Mouse (Mus musculus): ENCODE results near the gene Casc3.

- TF ChIP-seq CTCF (IDR thresholded peaks at IDR 0.05; ENCODE audit: extremely low read depth, insufficient read depth, low read length) (no peak), POLR2A (IDR thresholded peaks at IDR 0.05; ENCODE audit: extremely low read depth, insufficient read depth, low read length) (0 out of 2 replicates have a peak, but pooled peaks have one; percentile 30)
These were observed 32.0 kb upstream of the Casc3 start for GRCm38 (mm10) chr11:98772667-98773171.

All from cortical plate, adult 2 months (tissue).